Mouse (Mus musculus) neural tube, embryonic 11.5 days (tissue): Measurements from ENCODE around the gene Ttll5. TPM values are rescaled to one million over a fixed set of nuclear protein-coding genes. Genes with fewer than 3 reads are reported as not detected.

Source experiments
- ATAC-seq: fragments of 200-750 bp; cut with Nextera tagmentation; 2 replicates; pipeline ENCODE4 v1.8.0; 2017; ENCODE audit warnings: moderate number of reproducible peaks, mild to moderate bottlenecking, moderate TSS enrichment, moderate library complexity; ENCODE audit not compliant: insufficient read depth, low FRiP score, low TSS enrichment
- DNase-seq: peaks from one replicate; pipeline ENCODE4 v3.0.0-alpha.2; 2015; ENCODE audit warnings: low spot score
- H3K27ac ChIP-seq: fragments of 300-500 bp; sonication (generic); 2 replicates; pipeline ENCODE4 v1.5.1; 2014; ENCODE audit warnings: low read depth, mild to moderate bottlenecking, low read length
- H3K27me3 ChIP-seq: fragments of 300-500 bp; sonication (generic); 2 replicates; pipeline ENCODE4 v1.6.1; 2014; ENCODE audit warnings: mild to moderate bottlenecking, low read length, mixed read lengths; ENCODE audit not compliant: control insufficient read depth, insufficient read depth
- H3K36me3 ChIP-seq: fragments of 300-500 bp; sonication (generic); 2 replicates; pipeline ENCODE4 v1.6.1; 2014; ENCODE audit warnings: mild to moderate bottlenecking, low read length, moderate library complexity, mixed read lengths; ENCODE audit not compliant: control insufficient read depth, insufficient read depth
- H3K4me1 ChIP-seq: fragments of 300-500 bp; sonication (generic); 2 replicates; pipeline ENCODE4 v1.6.1; 2014; ENCODE audit warnings: low read length, mixed read lengths; ENCODE audit not compliant: control insufficient read depth, insufficient read depth
- H3K4me2 ChIP-seq: fragments of 300-500 bp; sonication (generic); 2 replicates; pipeline ENCODE4 v1.6.1; 2014; ENCODE audit warnings: low read depth, mild to moderate bottlenecking, moderate library complexity
- H3K4me3 ChIP-seq: fragments of 300-500 bp; sonication (generic); 2 replicates; pipeline ENCODE4 v1.5.1; 2014; ENCODE audit warnings: low read depth, low read length
- H3K9ac ChIP-seq: fragments of 300-500 bp; sonication (generic); 2 replicates; pipeline ENCODE4 v1.6.1; 2014; ENCODE audit warnings: mild to moderate bottlenecking, low read length
- H3K9me3 ChIP-seq: fragments of 300-500 bp; sonication (generic); 2 replicates; pipeline ENCODE4 v1.6.1; 2016; ENCODE audit warnings: low read length; ENCODE audit not compliant: control insufficient read depth
- WGBS: fragments of 180-500 bp; shearing (Covaris S2); extraction: QIAGEN DNeasy Blood & Tissue Kit; methylation state at CpG from one replicate; pipeline ENCODE4 v1.1.7; 2014; 5-methylcytosine and 5-hydroxymethylcytosine counted together
- polyA plus RNA-seq: library from polyadenylated mRNA; unstranded; fragments of >200 nt; fragmentation: Nextera tagmentation; extraction: Ambion mirVana; gene quantifications from 2 replicates; pipeline ENCODE4 v1.2.1, GENCODE M21; 2014

The Ttll5 gene
- polyA plus RNA-seq, 1 experiment from 2014 or later: 14.2 TPM

- no peaks in the 10 kb centered on the region for H3K4me1 ChIP-seq
- WGBS: 76% methylated on average over 8 of the region's 8 CpGs
- H3K36me3 ChIP-seq: peaks cover 6% of the 10 kb centered on the region; the same call in 1 of the 2 replicates
- no peaks in the 10 kb centered on the region for H3K9me3 ChIP-seq
- ATAC-seq: no peak
- no peak overlapping the region for H3K4me3 ChIP-seq
- no peak overlapping the region for H3K4me2 ChIP-seq
- H3K27me3 ChIP-seq: no peaks in the 10 kb centered on the region
- DNase-seq: no peak
- no peak overlapping the region for H3K27ac ChIP-seq
- H3K9ac ChIP-seq: no peak overlapping the region
These were observed 55.3 kb downstream of the Ttll5 start for GRCm38 (mm10) chr12:85879631-85880314.

GRCm38 (mm10) chr12:85885024-85885423 is 60.6 kb downstream of the Ttll5 start:
- no peak for DNase-seq

GRCm38 (mm10) chr12:85890054-85890453 is 65.6 kb downstream of the Ttll5 start:
- H3K27me3 ChIP-seq: no peaks in the 10 kb centered on the region
- 73% methylated on average over 4 of the region's 4 CpGs for WGBS
- ATAC-seq: no peak

More at GRCm38 (mm10) chr12:85885024-85885423, 60.6 kb downstream of the Ttll5 start:
- Histone ChIP-seq H3K36me3 (no peaks in the 10 kb centered on the region), H3K27me3 (no peaks in the 10 kb centered on the region), H3K9ac (no peak overlapping the region), H3K9me3 (no peaks in the 10 kb centered on the region), H3K4me2 (no peak overlapping the region), H3K27ac (no peak overlapping the region), H3K4me1 (no peaks in the 10 kb centered on the region), H3K4me3 (no peak overlapping the region)
- ATAC-seq: no peak
- 97% methylated on average over 3 of the region's 3 CpGs for WGBS

GRCm38 (mm10) chr12:85903986-85904385 is 79.5 kb downstream of the Ttll5 start:
- no peak overlapping the region for H3K4me3 ChIP-seq
- no peak overlapping the region for H3K9ac ChIP-seq
- ATAC-seq (no peak), DNase-seq (no peak)
- no peaks in the 10 kb centered on the region for H3K4me1 ChIP-seq
- 88% methylated on average over 6 of the region's 6 CpGs for WGBS
- H3K4me2 ChIP-seq: no peak overlapping the region
- no peaks in the 10 kb centered on the region for H3K9me3 ChIP-seq
- no peaks in the 10 kb centered on the region for H3K36me3 ChIP-seq
- no peak overlapping the region for H3K27ac ChIP-seq
- H3K27me3 ChIP-seq: no peaks in the 10 kb centered on the region

More at GRCm38 (mm10) chr12:85890054-85890453, 65.6 kb downstream of the Ttll5 start:
- Histone ChIP-seq H3K9me3 (no peaks in the 10 kb centered on the region), H3K27ac (no peak overlapping the region), H3K4me3 (no peak overlapping the region), H3K36me3 (no peaks in the 10 kb centered on the region; the same call in 1 of the 2 replicates), H3K4me1 (no peaks in the 10 kb centered on the region), H3K4me2 (no peak overlapping the region), H3K9ac (no peak overlapping the region)
- no peak for DNase-seq

GRCm38 (mm10) chr12:85905666-85906065 is 81.2 kb downstream of the Ttll5 start:
- H3K27me3 ChIP-seq: no peaks in the 10 kb centered on the region
- H3K4me3 ChIP-seq: no peak overlapping the region
- no peaks in the 10 kb centered on the region for H3K4me1 ChIP-seq
- H3K9ac ChIP-seq: no peak overlapping the region
- H3K9me3 ChIP-seq: no peaks in the 10 kb centered on the region
- H3K27ac ChIP-seq: no peak overlapping the region
- ATAC-seq: no peak
- 82% methylated on average over 2 of the region's 2 CpGs for WGBS
- no peak for DNase-seq
- H3K4me2 ChIP-seq: no peak overlapping the region
- H3K36me3 ChIP-seq: no peaks in the 10 kb centered on the region

GRCm38 (mm10) chr12:85907896-85908295 is 83.4 kb downstream of the Ttll5 start:
- H3K4me1 ChIP-seq: no peaks in the 10 kb centered on the region
- H3K9ac ChIP-seq: no peak overlapping the region
- H3K9me3 ChIP-seq: no peaks in the 10 kb centered on the region
- no peak overlapping the region for H3K4me2 ChIP-seq
- ATAC-seq (no peak), DNase-seq (no peak)
- no peaks in the 10 kb centered on the region for H3K36me3 ChIP-seq
- no peak overlapping the region for H3K27ac ChIP-seq
- H3K27me3 ChIP-seq: no peaks in the 10 kb centered on the region
- WGBS: 69% methylated on average over 3 of the region's 3 CpGs
- no peak overlapping the region for H3K4me3 ChIP-seq

- 77% methylated on average over 6 of the region's 6 CpGs for WGBS
- Histone ChIP-seq H3K27me3 (no peaks in the 10 kb centered on the region), H3K27ac (no peak overlapping the region)
These were observed 86.4 kb downstream of the Ttll5 start for GRCm38 (mm10) chr12:85910811-85911210.

GRCm38 (mm10) chr12:85912712-85913504 is 88.4 kb downstream of the Ttll5 start:
- ATAC-seq (no peak), DNase-seq (no peak)
- no peak overlapping the region for H3K9ac ChIP-seq
- 94% methylated on average over 13 of the region's 13 CpGs for WGBS
- H3K36me3 ChIP-seq: no peaks in the 10 kb centered on the region
- no peaks in the 10 kb centered on the region for H3K27me3 ChIP-seq
- H3K4me2 ChIP-seq: no peak overlapping the region
- no peak overlapping the region for H3K27ac ChIP-seq
- no peak overlapping the region for H3K4me3 ChIP-seq
- H3K4me1 ChIP-seq: no peaks in the 10 kb centered on the region
- no peaks in the 10 kb centered on the region for H3K9me3 ChIP-seq

More at GRCm38 (mm10) chr12:85910811-85911210, 86.4 kb downstream of the Ttll5 start:
- DNase-seq (no peak), ATAC-seq (no peak)
- Histone ChIP-seq H3K4me3 (no peak overlapping the region), H3K4me1 (no peaks in the 10 kb centered on the region), H3K9ac (no peak overlapping the region), H3K9me3 (no peaks in the 10 kb centered on the region), H3K36me3 (no peaks in the 10 kb centered on the region), H3K4me2 (no peak overlapping the region)
